Mouse (Mus musculus) E14TG2a.4 (cell line): ENCODE measurements at regions not wholly inside any gene's neighbourhood (a gene's known extent, or its start where the extent isn't known, plus 50 kb on each side); places are given as distances from the start of the nearest gene placed in this dataset.

Experiments
- CTCF ChIP-seq: conservative IDR thresholded peaks from 2 replicates; pipeline ENCODE4 v1.5.1; 2014; ENCODE audit warnings: low read length
- POU5F1 ChIP-seq: IDR thresholded peaks from 2 replicates; pipeline ENCODE4 v1.6.1; 2014; ENCODE audit warnings: low read length, borderline replicate concordance

DNA sequence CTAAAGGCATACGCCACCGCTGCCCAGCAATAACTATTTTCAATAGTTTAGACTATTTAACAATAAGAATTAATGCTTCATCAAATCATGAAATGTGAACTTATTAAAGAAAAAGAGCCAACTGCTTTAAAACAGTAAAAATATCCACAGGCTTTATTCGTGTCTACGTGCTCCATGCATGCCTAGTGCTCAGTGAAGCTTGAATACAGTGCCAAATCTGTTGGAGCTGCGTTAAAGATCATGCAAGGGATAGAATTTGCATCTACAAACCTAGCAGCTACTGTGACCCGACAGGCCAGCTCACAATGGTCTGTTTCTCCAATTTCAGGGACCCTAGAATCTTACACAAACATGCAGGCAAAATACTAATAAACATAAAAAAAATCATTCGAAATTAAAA is 1147.3 kb upstream of the Flrt2 start:
- no peak for TF ChIP-seq CTCF
- TF ChIP-seq POU5F1 = no peak
